Mouse (Mus musculus): ENCODE results near the gene Rab43. TPM values are rescaled to one million over a fixed set of nuclear protein-coding genes. Genes with fewer than 3 reads are reported as not detected.
"Not testable (repeated sequence)": the region's sequence is repeated elsewhere in the genome, so short reads cannot be mapped to it uniquely, and the experiment has no call there.

The Rab43 gene
- total RNA-seq, 1 experiment from 2014 or later, result 33.2 TPM

GRCm38 (mm10) chr6:87787108-87787890, 24.7 kb downstream of the Rab43 start:
- no peak for DNase-seq

- DNase-seq, result no peak
Measured at GRCm38 (mm10) chr6:87786621-87787020, 25.3 kb downstream of the Rab43 start.

GRCm38 (mm10) chr6:87784033-87784432, 27.9 kb downstream of the Rab43 start:
- DNase-seq, result no peak

- no peak for DNase-seq
Measured at GRCm38 (mm10) chr6:87780546-87781301, 31.2 kb downstream of the Rab43 start.

GRCm38 (mm10) chr6:87779174-87780165, 32.5 kb downstream of the Rab43 start:
- peak; percentile 39 for DNase-seq

- peak; percentile 21 for DNase-seq
Measured at GRCm38 (mm10) chr6:87778294-87779173, 33.4 kb downstream of the Rab43 start.

- DNase-seq, result no peak
Measured at GRCm38 (mm10) chr6:87777842-87778241, 34.1 kb downstream of the Rab43 start, which contains the start of gene Gp9. Gp9 (plus strand) TSS chr6:87778072.

GRCm38 (mm10) chr6:87776663-87777062, 35.3 kb downstream of the Rab43 start:
- DNase-seq, result no peak

GRCm38 (mm10) chr6:87775588-87776245, 36.2 kb downstream of the Rab43 start:
- DNase-seq, result no peak

- no peak for DNase-seq
Measured at GRCm38 (mm10) chr6:87774909-87775308, 37.1 kb downstream of the Rab43 start.

- no peak for DNase-seq
Measured at GRCm38 (mm10) chr6:87774466-87774865, 37.5 kb downstream of the Rab43 start.

GRCm38 (mm10) chr6:87770626-87771025, 41.3 kb downstream of the Rab43 start:
- no peak for DNase-seq

GRCm38 (mm10) chr6:87764296-87764695, 47.7 kb downstream of the Rab43 start:
- not testable (repeated sequence) for DNase-seq

GRCm38 (mm10) chr6:87763376-87764280, 48.3 kb downstream of the Rab43 start:
- DNase-seq, result peak; percentile 27

- DNase-seq, result no peak
Measured at GRCm38 (mm10) chr6:87762161-87762560, 49.8 kb downstream of the Rab43 start.

- DNase-seq, result no peak
Measured at GRCm38 (mm10) chr6:87759850-87760249, 52.1 kb downstream of the Rab43 start.

GRCm38 (mm10) chr6:87759404-87759803, 52.6 kb downstream of the Rab43 start:
- no peak for DNase-seq

GRCm38 (mm10) chr6:87756896-87757295, 55.1 kb downstream of the Rab43 start:
- no peak for DNase-seq

GRCm38 (mm10) chr6:87755196-87755595, 56.8 kb downstream of the Rab43 start:
- DNase-seq, result no peak

All from adrenal gland, postnatal 14 days (tissue).